22 mouse cellular contexts compared by ENCODE assay signal in genomic region chr16:4576873-4577272, GRCm38 (mm10). TPM values are rescaled to one million over a fixed set of nuclear protein-coding genes. Genes with fewer than 3 reads are reported as not detected.
DNase-seq lines count a peak whose midpoint lies in the region; ATAC-seq and TF ChIP-seq lines count a peak whose summit lies in the region.
"Had no signal": no experiment of that assay in that cellular context is flagged by ENCODE, and none has a peak within 500 bp of the region (broad histone marks: within the 10 kb centered on the region; RNA-seq: fewer than 3 reads in every experiment).

No protein-coding gene starts in this region.

- H3K4me1 ChIP-seq in liver, postnatal 0 days (ENCODE audit: insufficient read depth) = no peaks in the 10 kb centered on the region
- H3K4me1 ChIP-seq in liver, embryonic 11.5 days (replicated peaks; ENCODE audit: control insufficient read depth, insufficient read depth, low read length) = no peaks in the 10 kb centered on the region
- no peaks in the 10 kb centered on the region for H3K4me1 ChIP-seq in midbrain, embryonic 13.5 days (replicated peaks)

- TF ChIP-seq CTCF in liver, postnatal 0 days (IDR thresholded peaks at IDR 0.05; ENCODE audit: low read depth) = peak; percentile 23

- no peak for DNase-seq in liver, postnatal 0 days
- no peak for DNase-seq in liver, embryonic 11.5 days (ENCODE audit: low spot score)
- DNase-seq in CD4-positive, CD25-positive, alpha-beta regulatory T cell, adult 2 months (ENCODE audit: low read depth, low spot score) = peak; percentile 49
- peak; percentile 46 for DNase-seq in naive thymus-derived CD4-positive, alpha-beta T cell, adult 2 months (ENCODE audit: low read depth)
- no peak for DNase-seq in kidney, adult 18-20 months
- DNase-seq: adrenal gland, postnatal 14 days; cerebellum, adult 11 months; cerebellum, postnatal 10 days; gastrocnemius, postnatal 14 days; heart, postnatal 10 days; kidney, postnatal 10 days; right cerebral cortex, adult 18-20 months had no signal

- no peak overlapping the region for H3K27ac ChIP-seq in liver, postnatal 0 days (ENCODE audit: low read depth)
- no peak overlapping the region for H3K27ac ChIP-seq in liver, embryonic 11.5 days (ENCODE audit: low read depth, low read length)
- H3K27ac ChIP-seq in midbrain, embryonic 13.5 days = no peak overlapping the region
- H3K27ac ChIP-seq: embryonic facial prominence, embryonic 13.5 days; hindbrain, embryonic 14.5 days; left cerebral cortex, adult 2 months; limb, embryonic 10.5 days; midbrain, embryonic 10.5 days had no signal

- WGBS in liver, postnatal 0 days (ENCODE audit: insufficient replicate concordance) = 28% methylated on average over 2 of the region's 2 CpGs
- 23% methylated on average over 2 of the region's 2 CpGs for WGBS in liver, embryonic 11.5 days
- 77% methylated on average over 2 of the region's 2 CpGs for WGBS in midbrain, embryonic 13.5 days

- ATAC-seq in liver, postnatal 0 days = no peak
- no peak for ATAC-seq in liver, embryonic 11.5 days (replicated peaks; ENCODE audit: low FRiP score)
- peak; percentile 89 for ATAC-seq in granulocyte monocyte progenitor cell, adult 5-6 weeks (replicated peaks; ENCODE audit: poor library complexity, severe bottlenecking)
- ATAC-seq in midbrain, embryonic 13.5 days = no peak
- ATAC-seq: forebrain, embryonic 14.5 days; intestine, embryonic 16.5 days had no signal

- no peak overlapping the region for H3K9ac ChIP-seq in liver, postnatal 0 days (replicated peaks)
- no peak overlapping the region for H3K9ac ChIP-seq in liver, embryonic 11.5 days (ENCODE audit: low read depth, low read length)
- H3K9ac ChIP-seq in midbrain, embryonic 13.5 days (replicated peaks) = no peak overlapping the region
- H3K9ac ChIP-seq: embryonic facial prominence, embryonic 13.5 days; hindbrain, embryonic 14.5 days had no signal

- no peaks in the 10 kb centered on the region for H3K27me3 ChIP-seq in liver, postnatal 0 days (ENCODE audit: insufficient read depth, low read length)
- no peaks in the 10 kb centered on the region for H3K27me3 ChIP-seq in liver, embryonic 11.5 days (replicated peaks; ENCODE audit: control insufficient read depth, insufficient read depth, low read length)
- no peaks in the 10 kb centered on the region for H3K27me3 ChIP-seq in midbrain, embryonic 13.5 days
- H3K27me3 ChIP-seq: embryonic facial prominence, embryonic 13.5 days had no signal

- no peaks in the 10 kb centered on the region for H3K36me3 ChIP-seq in liver, postnatal 0 days (replicated peaks; ENCODE audit: insufficient read depth, low read length)
- no peaks in the 10 kb centered on the region for H3K36me3 ChIP-seq in liver, embryonic 11.5 days (ENCODE audit: control insufficient read depth, insufficient read depth, low read length)
- H3K36me3 ChIP-seq in midbrain, embryonic 13.5 days = no peaks in the 10 kb centered on the region
- H3K36me3 ChIP-seq: embryonic facial prominence, embryonic 13.5 days; G1E; limb, embryonic 10.5 days; midbrain, embryonic 10.5 days had no signal

- H3K9me3 ChIP-seq in liver, postnatal 0 days (ENCODE audit: low read length) = no peaks in the 10 kb centered on the region
- no peaks in the 10 kb centered on the region for H3K9me3 ChIP-seq in liver, embryonic 11.5 days (ENCODE audit: control insufficient read depth, low read length)
- H3K9me3 ChIP-seq in midbrain, embryonic 13.5 days = no peaks in the 10 kb centered on the region
- H3K9me3 ChIP-seq: embryonic facial prominence, embryonic 13.5 days; G1E; limb, embryonic 10.5 days; midbrain, embryonic 10.5 days had no signal

- no peak overlapping the region for H3K4me3 ChIP-seq in liver, postnatal 0 days (ENCODE audit: low read depth, low read length)
- no peak overlapping the region for H3K4me3 ChIP-seq in liver, embryonic 11.5 days (ENCODE audit: low read depth, low read length)
- no peak overlapping the region for H3K4me3 ChIP-seq in midbrain, embryonic 13.5 days (replicated peaks)
- H3K4me3 ChIP-seq: embryonic facial prominence, embryonic 13.5 days; left cerebral cortex, adult 2 months; limb, embryonic 10.5 days; midbrain, embryonic 10.5 days had no signal

- TF ChIP-seq EP300 in liver, postnatal 0 days (IDR thresholded peaks at IDR 0.05; ENCODE audit: low read depth) = no peak

- H3K4me2 ChIP-seq in liver, postnatal 0 days (ENCODE audit: low read depth, low read length) = no peak overlapping the region
- no peak overlapping the region for H3K4me2 ChIP-seq in liver, embryonic 11.5 days
- no peak overlapping the region for H3K4me2 ChIP-seq in midbrain, embryonic 13.5 days (replicated peaks)
- H3K4me2 ChIP-seq: embryonic facial prominence, embryonic 13.5 days; hindbrain, embryonic 14.5 days had no signal

RNA-seq across cellular contexts. Expression of gene Tfap4, which starts 17.2 kb away (rescaled TPM):
- polyA plus RNA-seq in liver, postnatal 0 days (2015; fragmentation: Nextera tagmentation; extraction: Ambion mirVana) = 3.9 and 5.6 TPM in 2 replicates
- 23.3 and 25.1 TPM in 2 replicates for polyA plus RNA-seq in liver, embryonic 11.5 days (2014; fragmentation: Nextera tagmentation; extraction: Ambion mirVana)
- 34.8 and 46.6 TPM in 2 replicates for total RNA-seq in granulocyte monocyte progenitor cell, adult 5-6 weeks (2014; fragmentation: Nextera tagmentation)
- 36.4 and 47.6 TPM in 2 replicates for total RNA-seq in granulocyte monocyte progenitor cell, adult 5-6 weeks (2017)
- 10.5 and 11.2 TPM in 2 replicates for polyA plus RNA-seq in midbrain, embryonic 13.5 days (2015; fragmentation: Nextera tagmentation; extraction: Ambion mirVana)

RNA-seq across cellular contexts. Expression of gene Glis2, which starts 17.6 kb away (rescaled TPM):
- 1.7 and 1.9 TPM in 2 replicates for polyA plus RNA-seq in liver, postnatal 0 days (2015; fragmentation: Nextera tagmentation; extraction: Ambion mirVana)
- polyA plus RNA-seq in liver, embryonic 11.5 days (2014; fragmentation: Nextera tagmentation; extraction: Ambion mirVana) = 10.8 and 11.7 TPM in 2 replicates
- total RNA-seq in granulocyte monocyte progenitor cell, adult 5-6 weeks (2014; fragmentation: Nextera tagmentation) = 2.1 and 2.8 TPM in 2 replicates
- total RNA-seq in granulocyte monocyte progenitor cell, adult 5-6 weeks (2017) = 0.39 TPM in 1 of 2 replicates, not detected in the other
- 20.0 and 26.3 TPM in 2 replicates for polyA plus RNA-seq in midbrain, embryonic 13.5 days (2015; fragmentation: Nextera tagmentation; extraction: Ambion mirVana)

RNA-seq across cellular contexts. Expression of gene Srl, which starts 35.3 kb away (rescaled TPM):
- polyA plus RNA-seq in liver, postnatal 0 days (2015; fragmentation: Nextera tagmentation; extraction: Ambion mirVana) = 1.00 and 3.0 TPM in 2 replicates
- polyA plus RNA-seq in liver, embryonic 11.5 days (2014; fragmentation: Nextera tagmentation; extraction: Ambion mirVana) = 8.7 and 8.8 TPM in 2 replicates
- total RNA-seq in granulocyte monocyte progenitor cell, adult 5-6 weeks (2014; fragmentation: Nextera tagmentation) = 16.1 and 16.3 TPM in 2 replicates
- total RNA-seq in granulocyte monocyte progenitor cell, adult 5-6 weeks (2017) = 8.2 and 29.9 TPM in 2 replicates
- 20.5 and 21.6 TPM in 2 replicates for polyA plus RNA-seq in midbrain, embryonic 13.5 days (2015; fragmentation: Nextera tagmentation; extraction: Ambion mirVana)

RNA-seq across cellular contexts. Expression of gene Pam16, which starts 47.9 kb away (rescaled TPM):
- 59.7 and 66.3 TPM in 2 replicates for polyA plus RNA-seq in liver, postnatal 0 days (2015; fragmentation: Nextera tagmentation; extraction: Ambion mirVana)
- polyA plus RNA-seq in liver, embryonic 11.5 days (2014; fragmentation: Nextera tagmentation; extraction: Ambion mirVana) = 110 and 116 TPM in 2 replicates
- total RNA-seq in granulocyte monocyte progenitor cell, adult 5-6 weeks (2014; fragmentation: Nextera tagmentation) = 42.3 and 113 TPM in 2 replicates
- 45.2 and 50.0 TPM in 2 replicates for total RNA-seq in granulocyte monocyte progenitor cell, adult 5-6 weeks (2017)
- 153 and 155 TPM in 2 replicates for polyA plus RNA-seq in midbrain, embryonic 13.5 days (2015; fragmentation: Nextera tagmentation; extraction: Ambion mirVana)

Comparison
In these comparisons a context has a peak if more than half of its experiments do, and no peak if none do; other contexts are left out.
1. DNase-seq: peak in CD4-positive, CD25-positive, alpha-beta regulatory T cell, adult 2 months (single experiment) and naive thymus-derived CD4-positive, alpha-beta T cell, adult 2 months (single experiment); none in liver, postnatal 0 days (single experiment), liver, embryonic 11.5 days (single experiment) and kidney, adult 18-20 months (single experiment).